Mouse (Mus musculus) stomach, embryonic 15.5 days (tissue): Measurements from ENCODE around the gene Ndfip2. TPM values are rescaled to one million over a fixed set of nuclear protein-coding genes. Genes with fewer than 3 reads are reported as not detected.

Experiments
- ATAC-seq: fragments of 200-750 bp; cut with Nextera tagmentation; 2 replicates; pipeline ENCODE4 v1.8.0; 2017; ENCODE audit warnings: low read depth, moderate number of reproducible peaks, moderate TSS enrichment; ENCODE audit not compliant: insufficient read depth, low FRiP score
- H3K27ac ChIP-seq: fragments of 300-500 bp; sonication (generic); 2 replicates; pipeline ENCODE4 v1.5.1; 2015; ENCODE audit warnings: mild to moderate bottlenecking, inconsistent platforms
- H3K27me3 ChIP-seq: fragments of 300-500 bp; sonication (generic); replicated peaks from 2 replicates; pipeline ENCODE4 v1.6.1; 2015; ENCODE audit warnings: inconsistent platforms
- H3K36me3 ChIP-seq: fragments of 300-500 bp; sonication (generic); 2 replicates; pipeline ENCODE4 v1.6.1; 2015; ENCODE audit warnings: inconsistent platforms
- H3K4me1 ChIP-seq: fragments of 300-500 bp; sonication (generic); 2 replicates; pipeline ENCODE4 v1.6.1; 2015; ENCODE audit warnings: inconsistent platforms
- H3K4me2 ChIP-seq: fragments of 300-500 bp; sonication (generic); 2 replicates; pipeline ENCODE4 v1.6.1; 2015; ENCODE audit warnings: mild to moderate bottlenecking, inconsistent platforms
- H3K4me3 ChIP-seq: fragments of 300-500 bp; sonication (generic); replicated peaks from 2 replicates; pipeline ENCODE4 v1.5.1; 2015; ENCODE audit warnings: inconsistent platforms
- H3K9ac ChIP-seq: fragments of 300-500 bp; sonication (generic); 2 replicates; pipeline ENCODE4 v1.6.1; 2015; ENCODE audit warnings: inconsistent platforms
- H3K9me3 ChIP-seq: fragments of 300-500 bp; sonication (generic); 2 replicates; pipeline ENCODE4 v1.6.1; 2016; ENCODE audit warnings: inconsistent platforms
- WGBS: fragments of 180-500 bp; shearing (Covaris S2); methylation state at CpG from one replicate; pipeline ENCODE4 v1.1.7; 2015; 5-methylcytosine and 5-hydroxymethylcytosine counted together
- polyA plus RNA-seq: library from polyadenylated mRNA; unstranded; fragments of >200 nt; fragmentation: Nextera tagmentation; extraction: Ambion mirVana; gene quantifications from 2 replicates; pipeline ENCODE4 v1.2.1, GENCODE M21; 2015

Gene Ndfip2
- polyA plus RNA-seq, 1 experiment from 2014 or later: 79.8 TPM

- H3K36me3 ChIP-seq: no peaks in the 10 kb centered on the region
- no peak overlapping the region for H3K4me2 ChIP-seq
- H3K4me3 ChIP-seq: no peak overlapping the region
- H3K9me3 ChIP-seq: no peaks in the 10 kb centered on the region
- no peak overlapping the region for H3K9ac ChIP-seq
- H3K27me3 ChIP-seq: no peaks in the 10 kb centered on the region
- no peak for ATAC-seq
- WGBS: 76% methylated on average over 5 of the region's 5 CpGs
- H3K4me1 ChIP-seq: no peaks in the 10 kb centered on the region
- no peak overlapping the region for H3K27ac ChIP-seq
Observed at GRCm38 (mm10) chr14:105322829-105323228, 64.5 kb downstream of the Ndfip2 start.

GRCm38 (mm10) chr14:105323448-105323847, 65.1 kb downstream of the Ndfip2 start:
- WGBS: 86% methylated on average over 9 of the region's 9 CpGs
- Histone ChIP-seq H3K4me2 (no peak overlapping the region), H3K9me3 (no peaks in the 10 kb centered on the region), H3K4me3 (no peak overlapping the region), H3K4me1 (no peaks in the 10 kb centered on the region), H3K27me3 (no peaks in the 10 kb centered on the region), H3K36me3 (no peaks in the 10 kb centered on the region), H3K27ac (no peak overlapping the region), H3K9ac (no peak overlapping the region)
- no peak for ATAC-seq

GRCm38 (mm10) chr14:105328397-105329302, 70.3 kb downstream of the Ndfip2 start:
- Histone ChIP-seq H3K36me3 (no peaks in the 10 kb centered on the region), H3K4me2 (peak overlapping the region; percentile 55), H3K9me3 (no peaks in the 10 kb centered on the region), H3K9ac (no peak overlapping the region), H3K27me3 (no peaks in the 10 kb centered on the region), H3K27ac (peak overlapping the region; percentile 84), H3K4me3 (peak overlapping the region; percentile 30), H3K4me1 (peaks cover 4% of the 10 kb centered on the region; the same call in 1 of the 2 replicates)
- ATAC-seq: peak; percentile 84
- 11% methylated on average over 13 of the region's 13 CpGs for WGBS

- peaks cover 4% of the 10 kb centered on the region; the same call in 1 of the 2 replicates for H3K4me1 ChIP-seq
- no peaks in the 10 kb centered on the region for H3K27me3 ChIP-seq
- no peak overlapping the region; the same call in 1 of the 2 replicates for H3K4me3 ChIP-seq
- no peak overlapping the region for H3K9ac ChIP-seq
- 0 out of 2 replicates have a peak overlapping the region, but pooled peaks have one; percentile 9 for H3K4me2 ChIP-seq
- no peak overlapping the region for H3K27ac ChIP-seq
- no peak for ATAC-seq
- WGBS: 67% methylated on average over 16 of the region's 16 CpGs
- no peaks in the 10 kb centered on the region for H3K36me3 ChIP-seq
- H3K9me3 ChIP-seq: no peaks in the 10 kb centered on the region
Observed at GRCm38 (mm10) chr14:105333475-105334094, 75.2 kb downstream of the Ndfip2 start.

GRCm38 (mm10) chr14:105341765-105342164, 83.4 kb downstream of the Ndfip2 start:
- no peak overlapping the region for H3K9ac ChIP-seq
- H3K4me3 ChIP-seq: no peak overlapping the region
- H3K36me3 ChIP-seq: no peaks in the 10 kb centered on the region
- H3K4me1 ChIP-seq: no peaks in the 10 kb centered on the region
- H3K4me2 ChIP-seq: no peak overlapping the region
- no peaks in the 10 kb centered on the region for H3K9me3 ChIP-seq
- no peak overlapping the region; the same call in 1 of the 2 replicates for H3K27ac ChIP-seq
- ATAC-seq: no peak
- no peaks in the 10 kb centered on the region for H3K27me3 ChIP-seq
- 47% methylated on average over 8 of the region's 8 CpGs for WGBS

- Histone ChIP-seq H3K9ac (no peak overlapping the region), H3K4me1 (no peaks in the 10 kb centered on the region), H3K4me2 (no peak overlapping the region), H3K27me3 (no peaks in the 10 kb centered on the region), H3K36me3 (no peaks in the 10 kb centered on the region), H3K27ac (no peak overlapping the region), H3K9me3 (no peaks in the 10 kb centered on the region), H3K4me3 (no peak overlapping the region)
- WGBS: 40% methylated on average over 11 of the region's 11 CpGs
- ATAC-seq: no peak
Observed at GRCm38 (mm10) chr14:105354121-105354520, 95.7 kb downstream of the Ndfip2 start.

Other genes with a start within 250 kb of the Ndfip2 start
- gene Rbm26, start 81.2 kb upstream of the Ndfip2 start, polyA plus RNA-seq: 30.8 and 32.8 TPM in 2 replicates